Mouse (Mus musculus) CH12.LX (cell line): ENCODE measurements around the gene Klhl42. TPM values are rescaled to one million over a fixed set of nuclear protein-coding genes. Genes with fewer than 3 reads are reported as not detected.

ENCODE experiments used
- DNase-seq: peaks from one replicate; pipeline ENCODE4 v3.0.0-alpha.2; 2013; ENCODE audit errors: extremely low read depth
- H3K27ac ChIP-seq: 2 replicates; pipeline ENCODE4 v1.5.1; 2012; ENCODE audit warnings: low read depth, mild to moderate bottlenecking, control low read depth, moderate library complexity; ENCODE audit not compliant: insufficient read depth
- H3K27me3 ChIP-seq: replicated peaks from 2 replicates; pipeline ENCODE3; 2012; ENCODE audit warnings: inconsistent platforms
- H3K36me3 ChIP-seq, 2 experiments: replicated peaks in 1 of 2; 2 replicates each; pipeline versions ENCODE3 to v1.6.1; 2012; ENCODE audit warnings: inconsistent platforms in 1 of 2, low read length in 1 of 2, mild to moderate bottlenecking in 1 of 2, mixed read lengths in 1 of 2, moderate library complexity in 1 of 2; ENCODE audit not compliant: control insufficient read depth in 1 of 2, insufficient read depth in 1 of 2
- H3K4me1 ChIP-seq, 2 experiments: 2 replicates each; pipeline ENCODE4 v1.6.1; 2012; ENCODE audit warnings: inconsistent platforms in 1 of 2, moderate library complexity in 1 of 2; ENCODE audit not compliant: insufficient read depth in 2 of 2, control insufficient read depth in 1 of 2
- H3K4me2 ChIP-seq: 2 replicates; pipeline ENCODE4 v1.6.1; 2012; ENCODE audit warnings: low read depth, mild to moderate bottlenecking, control low read depth; ENCODE audit not compliant: poor library complexity, insufficient read depth, severe bottlenecking
- H3K4me3 ChIP-seq, 3 experiments: fragments of 150-350 bp in 1 of 3; sonication (generic) in 1 of 3; replicated peaks in 1 of 3; 2 replicates each; pipeline versions ENCODE3 to v1.5.1; 2011 to 2012; ENCODE audit warnings: low read depth in 2 of 3, low read length in 2 of 3, mild to moderate bottlenecking in 2 of 3, moderate library complexity in 2 of 3, control low read depth in 1 of 3, improper control_type of control experiment in 1 of 3, inconsistent platforms in 1 of 3, mixed read lengths in 1 of 3; ENCODE audit not compliant: poor library complexity in 1 of 3
- H3K79me2 ChIP-seq: replicated peaks from 2 replicates; pipeline ENCODE4 v1.6.1; 2012; ENCODE audit warnings: mild to moderate bottlenecking, moderate library complexity; ENCODE audit not compliant: control insufficient read depth, poor library complexity, insufficient read depth, severe bottlenecking; ENCODE audit errors: extremely low read depth
- H3K9ac ChIP-seq: 2 replicates; pipeline ENCODE4 v1.6.1; 2012; ENCODE audit warnings: low read depth, mild to moderate bottlenecking, control low read depth, moderate library complexity; ENCODE audit not compliant: insufficient read depth
- H3K9me3 ChIP-seq: replicated peaks from 2 replicates; pipeline ENCODE3; 2012; ENCODE audit warnings: low read length, inconsistent platforms, mixed read lengths
- BHLHE40 ChIP-seq: IDR thresholded peaks from 2 replicates; pipeline ENCODE4 v1.6.1; 2011; ENCODE audit warnings: mild to moderate bottlenecking, low read depth, low read length, improper control_type of control experiment
- CHD1 ChIP-seq: IDR thresholded peaks from 2 replicates; pipeline ENCODE4 v1.6.1; 2012; ENCODE audit warnings: low read depth, low read length, improper control_type of control experiment, inconsistent platforms
- CTCF ChIP-seq, 2 experiments: IDR thresholded peaks in 1 of 2; conservative IDR thresholded peaks in 1 of 2; 2 replicates each; pipeline ENCODE4 v1.5.1; 2011 to 2012; ENCODE audit warnings: low read depth in 2 of 2, low read length in 2 of 2, improper control_type of control experiment in 1 of 2, inconsistent platforms in 1 of 2, mild to moderate bottlenecking in 1 of 2, moderate library complexity in 1 of 2
- E2F4 ChIP-seq: IDR thresholded peaks from 2 replicates; pipeline ENCODE4 v1.6.1; 2011; ENCODE audit warnings: low read depth, low read length, improper control_type of control experiment; ENCODE audit not compliant: insufficient replicate concordance
- ELF1 ChIP-seq: IDR thresholded peaks from 2 replicates; pipeline ENCODE4 v1.6.1; 2014; ENCODE audit warnings: low read depth, mild to moderate bottlenecking, inconsistent platforms, low read length, improper control_type of control experiment
- EP300 ChIP-seq: IDR thresholded peaks from 2 replicates; pipeline ENCODE4 v1.6.1; 2011; ENCODE audit warnings: low read length, improper control_type of control experiment
- IRF4 ChIP-seq: IDR thresholded peaks from 2 replicates; pipeline ENCODE4 v1.6.1; 2014; ENCODE audit warnings: low read depth, mild to moderate bottlenecking, inconsistent platforms, low read length, improper control_type of control experiment
- KAT2A ChIP-seq: IDR thresholded peaks from 2 replicates; pipeline ENCODE4 v1.6.1; 2012; ENCODE audit warnings: low read length, improper control_type of control experiment, inconsistent platforms; ENCODE audit not compliant: insufficient replicate concordance
- MAFK ChIP-seq: IDR thresholded peaks from 2 replicates; pipeline ENCODE4 v1.6.1; 2011; ENCODE audit warnings: low read length, improper control_type of control experiment; ENCODE audit not compliant: insufficient replicate concordance
- MAX ChIP-seq: IDR thresholded peaks from 2 replicates; pipeline ENCODE4 v1.6.1; 2011; ENCODE audit warnings: low read length, improper control_type of control experiment
- MXI1 ChIP-seq: IDR thresholded peaks from 2 replicates; pipeline ENCODE4 v1.6.1; 2011; ENCODE audit warnings: mild to moderate bottlenecking, low read depth, low read length, improper control_type of control experiment
- MYC ChIP-seq: IDR thresholded peaks from 2 replicates; pipeline ENCODE4 v1.6.1; 2011; ENCODE audit warnings: low read depth, mild to moderate bottlenecking, improper control_type of control experiment, low read length
- NELFE ChIP-seq: IDR thresholded peaks from 2 replicates; pipeline ENCODE4 v1.6.1; 2011; ENCODE audit warnings: low read depth, low read length, improper control_type of control experiment
- RAD21 ChIP-seq: IDR thresholded peaks from 2 replicates; pipeline ENCODE4 v1.6.1; 2011; ENCODE audit warnings: low read depth, mild to moderate bottlenecking, low read length, improper control_type of control experiment, moderate library complexity
- SMC3 ChIP-seq: IDR thresholded peaks from 2 replicates; pipeline ENCODE4 v1.6.1; 2011; ENCODE audit warnings: low read depth, low read length, improper control_type of control experiment
- TBP ChIP-seq: conservative IDR thresholded peaks from 2 replicates; pipeline ENCODE4 v1.6.1; 2011; ENCODE audit warnings: low read depth, low read length, improper control_type of control experiment
- USF2 ChIP-seq: conservative IDR thresholded peaks from 2 replicates; pipeline ENCODE4 v1.6.1; 2011; ENCODE audit warnings: low read depth, low read length, improper control_type of control experiment
- ZC3H11A ChIP-seq: IDR thresholded peaks from 2 replicates; pipeline ENCODE4 v1.6.1; 2012; ENCODE audit warnings: low read depth, mild to moderate bottlenecking, inconsistent platforms, low read length, improper control_type of control experiment
- ZKSCAN1 ChIP-seq: IDR thresholded peaks from 2 replicates; pipeline ENCODE4 v1.6.1; 2012; ENCODE audit warnings: low read depth, inconsistent platforms, low read length, improper control_type of control experiment, borderline replicate concordance
- ZNF384 ChIP-seq: IDR thresholded peaks from 2 replicates; pipeline ENCODE4 v1.6.1; 2012; ENCODE audit warnings: low read depth, low read length, improper control_type of control experiment, inconsistent platforms
- dilution Hi-C: fragments of 300-500 bp; cut with MboI; formaldehyde crosslinking; loops from 2 replicates; pipeline ENCODE4 v1.14.3; 2020; ENCODE audit warnings: low sequenced_read_pairs; ENCODE audit not compliant: extremely low pct_unique_long_range_greater_than_20kb, extremely low pct_ligation_motif_present
- in situ Hi-C: fragments of 300-500 bp; cut with MboI; formaldehyde crosslinking; loops from 3 replicates; pipeline ENCODE4 v1.14.3; 2019; ENCODE audit warnings: low sequenced_read_pairs, low pct_ligation_motif_present, low pct_unique_long_range_greater_than_20kb, mixed read lengths
- polyA plus RNA-seq: library from polyadenylated mRNA; unstranded; fragments of >175 nt; gene quantifications from 2 replicates; pipeline ENCODE4 v1.2.1, GENCODE M21; 2012; ENCODE audit warnings: low read depth; ENCODE audit not compliant: insufficient read length
- total RNA-seq, 2 experiments: library from RNA; depleted of rRNA; stranded (reverse); fragments of 300-350 nt in 1 of 2; fragments of >200 nt in 1 of 2; gene quantifications; 2 replicates each; pipeline ENCODE4 v1.2.3; 2012 to 2014

Klhl42 gene
- total and polyA plus RNA-seq, 3 experiments, result 2.7 to 7.4 (median 3.6) TPM

- no peak overlapping the region for H3K27ac ChIP-seq
- H3K27me3 ChIP-seq, result no peaks in the 10 kb centered on the region
- H3K79me2 ChIP-seq, result peaks cover 18% of the 10 kb centered on the region
- TF ChIP-seq IRF4 (no peak), CTCF (conservative IDR thresholded peaks at IDR 0.05 in 1 of 2, IDR thresholded peaks at IDR 0.05 in 1 of 2; ENCODE audit: low read depth in 2 of 2, low read length in 2 of 2) (peak in 1 of 2 experiments; percentile 60; a peak in 2 of 4 replicates), USF2 (no peak), TBP (no peak), MAFK (no peak), RAD21 (peak; percentile 8), MXI1 (no peak), BHLHE40 (no peak), ELF1 (no peak), ZC3H11A (no peak), SMC3 (peak; percentile 26), NELFE (no peak), CHD1 (no peak), MAX (no peak), EP300 (no peak), ZNF384 (0 out of 2 replicates have a peak, but pooled peaks have one; percentile 35), MYC (peak; percentile 62; the same call in 1 of the 2 replicates)
- H3K9ac ChIP-seq, result no peak overlapping the region
- H3K4me1 ChIP-seq, result peaks cover 6 to 12% of the 10 kb centered on the region in 2 experiments; a peak in 3 of 4 replicates
- no peaks in the 10 kb centered on the region for H3K36me3 ChIP-seq
- H3K4me3 ChIP-seq, result no peak overlapping the region
- dilution Hi-C loops, result no loop called here
- H3K9me3 ChIP-seq, result no peaks in the 10 kb centered on the region
- in situ Hi-C loops, result no loop called here
- DNase-seq, result no peak
- H3K4me2 ChIP-seq, result no peak overlapping the region
Measured at GRCm38 (mm10) chr6:147088517-147088916, 2.7 kb upstream of the Klhl42 start.

- dilution Hi-C loops (no loop called here), in situ Hi-C loops (loop anchor here (5.0 to 10.0 kb wide), 2 partner anchors 78 to 145 kb away; no protein-coding TSS in a partner anchor)
- Histone ChIP-seq H3K27me3 (no peaks in the 10 kb centered on the region), H3K9me3 (no peaks in the 10 kb centered on the region), H3K27ac (no peak overlapping the region), H3K36me3 (peaks cover 3 to 11% of the 10 kb centered on the region in 2 experiments), H3K4me1 (peaks cover 6 to 24% of the 10 kb centered on the region in 2 experiments; a peak in 3 of 4 replicates), H3K9ac (no peak overlapping the region), H3K4me2 (peak overlapping the region; percentile 52; the same call in 1 of the 2 replicates), H3K4me3 (peak overlapping the region in 1 of 3 experiments; percentile 97), H3K79me2 (peaks cover 32% of the 10 kb centered on the region)
- DNase-seq, result no peak
- TF ChIP-seq USF2 (no peak), ZKSCAN1 (no peak), NELFE (no peak), KAT2A (no peak), E2F4 (no peak)
Measured at GRCm38 (mm10) chr6:147090191-147090590, 988 bp upstream of the Klhl42 start.
